Mouse (Mus musculus): ENCODE data around the gene Tmem178.
"Not testable (repeated sequence)": the region's sequence is repeated elsewhere in the genome, so short reads cannot be mapped to it uniquely, and the experiment has no call there.

Gene Tmem178

DNA sequence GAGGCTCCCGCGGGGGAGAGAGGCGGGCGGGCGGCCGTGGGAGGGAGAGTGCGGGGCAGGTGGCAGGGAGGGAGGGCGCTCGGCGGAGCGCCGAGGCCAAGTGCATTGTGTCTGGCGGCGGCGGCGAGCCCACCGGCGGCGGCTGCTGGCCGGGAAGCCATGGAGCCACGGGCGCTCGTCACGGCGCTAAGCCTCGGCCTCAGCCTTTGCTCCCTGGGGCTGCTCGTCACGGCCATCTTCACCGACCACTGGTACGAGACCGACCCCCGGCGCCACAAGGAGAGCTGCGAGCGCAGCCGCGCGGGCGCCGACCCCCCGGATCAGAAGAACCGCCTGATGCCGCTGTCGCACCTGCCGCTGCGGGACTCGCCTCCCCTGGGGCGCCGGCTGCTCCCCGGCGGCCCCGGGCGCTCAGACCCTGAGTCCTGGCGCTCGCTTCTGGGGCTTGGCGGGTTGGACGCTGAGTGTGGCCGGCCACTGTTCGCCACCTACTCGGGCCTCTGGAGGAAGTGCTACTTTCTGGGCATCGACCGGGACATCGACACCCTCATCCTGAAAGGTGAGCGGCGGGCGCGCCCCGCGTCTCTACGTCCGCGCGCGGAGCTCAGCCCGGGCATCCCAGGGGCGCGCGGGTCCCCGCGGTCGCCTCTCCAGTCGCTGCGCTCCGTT is at the start of gene Tmem178:
Gene Tmem178 (plus strand): TSS at position 103 of the 669 bp plus-strand sequence.
- no peak for DNase-seq

DNA sequence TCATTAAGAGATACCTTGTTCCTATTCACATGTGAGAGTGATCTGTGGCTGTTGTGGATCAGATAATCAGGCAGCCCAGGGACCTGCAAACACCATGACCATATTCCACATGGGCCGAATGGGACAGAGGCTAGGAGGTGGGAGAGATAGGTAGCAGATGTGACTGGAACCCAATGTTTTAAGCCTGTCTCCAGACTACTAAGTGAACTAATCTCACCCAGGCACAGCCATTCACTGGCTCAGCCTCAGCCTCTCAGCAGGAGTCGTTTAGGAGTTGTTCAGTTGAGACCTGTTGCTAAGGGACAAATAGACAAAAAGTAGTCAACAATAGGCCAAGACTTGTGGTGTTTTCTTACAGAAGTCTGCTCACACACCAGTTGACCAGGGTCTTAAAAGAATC is 48.0 kb upstream of the Tmem178 start:
- no peak for DNase-seq

DNA sequence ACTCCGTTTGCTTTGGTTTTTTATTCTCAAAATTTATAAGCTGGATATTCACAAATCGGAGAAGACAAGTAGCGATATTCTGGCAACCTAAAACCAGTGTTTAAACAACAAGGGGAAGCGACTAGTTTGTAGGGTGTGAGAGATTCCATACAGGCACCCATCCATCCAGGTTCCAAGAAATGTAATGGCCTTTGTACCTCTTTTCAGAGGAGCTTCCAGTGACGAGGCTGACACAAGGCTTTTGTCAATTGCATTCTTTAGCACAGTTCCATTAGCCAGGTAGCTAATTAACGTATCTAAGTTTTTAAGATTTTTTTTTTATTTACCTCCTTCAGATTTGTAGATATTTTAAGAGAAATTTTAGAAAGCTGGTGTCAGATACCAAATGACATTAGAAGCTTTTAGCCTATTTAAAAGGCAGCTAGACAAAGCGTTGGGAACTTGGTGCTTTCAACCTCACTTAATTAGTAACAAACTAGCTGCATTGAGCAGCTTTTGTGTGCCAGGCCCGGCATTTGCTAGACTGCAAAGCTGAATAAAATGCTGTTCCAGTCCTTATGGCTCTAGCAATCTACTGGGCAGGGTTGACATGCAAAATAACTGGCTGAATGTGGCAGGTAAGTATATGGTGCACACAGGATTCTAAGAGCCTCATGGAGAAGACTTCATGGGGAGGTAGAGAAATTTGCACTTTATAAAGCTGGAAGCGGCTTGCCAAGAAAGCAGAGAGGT is 46.6 kb upstream of the Tmem178 start:
- DNase-seq: no peak

- no peak for DNase-seq
These were observed 44.8 kb upstream of the Tmem178 start for GRCm38 (mm10) chr17:80899513-80900199.

DNA sequence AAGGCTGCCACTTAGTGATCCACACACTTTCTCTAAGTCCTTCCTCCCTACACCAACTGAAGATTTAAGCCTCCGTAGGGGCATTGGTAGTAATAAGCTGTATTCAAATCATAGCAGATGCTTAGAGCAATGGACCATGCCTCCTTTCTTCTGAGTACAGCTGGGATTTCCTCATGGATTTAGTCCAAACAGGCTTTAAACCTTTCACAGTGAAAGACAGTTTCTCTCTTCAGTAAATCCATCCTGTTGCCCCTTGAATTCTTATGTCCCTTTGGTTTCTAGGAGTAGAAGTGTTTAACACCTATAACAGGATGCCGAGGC is 44.3 kb upstream of the Tmem178 start:
- no peak for DNase-seq

GRCm38 (mm10) chr17:80901885-80902284 is 42.5 kb upstream of the Tmem178 start:
- DNase-seq: no peak

GRCm38 (mm10) chr17:80903121-80903875 is 41.1 kb upstream of the Tmem178 start:
- no peak for DNase-seq

DNA sequence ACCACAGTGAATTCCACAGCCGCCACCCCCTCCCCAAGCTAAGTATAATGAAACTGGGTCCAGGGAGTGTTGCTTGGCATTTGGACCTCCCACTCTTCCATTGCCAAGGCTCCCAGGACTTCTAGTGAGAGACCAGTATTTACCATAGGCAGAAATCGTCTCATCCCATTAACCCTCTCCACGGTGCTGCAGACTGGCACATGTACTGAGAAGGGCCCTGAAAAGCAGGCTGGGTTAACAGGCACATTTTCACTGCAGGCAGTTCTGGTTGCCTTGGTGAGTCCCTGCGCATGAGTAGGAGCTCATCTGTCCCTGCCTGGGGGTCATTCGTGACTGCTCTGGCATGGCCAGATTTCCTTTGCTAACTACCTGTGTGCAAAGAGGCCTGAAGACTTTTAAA is 40.4 kb upstream of the Tmem178 start:
- no peak for DNase-seq

DNA sequence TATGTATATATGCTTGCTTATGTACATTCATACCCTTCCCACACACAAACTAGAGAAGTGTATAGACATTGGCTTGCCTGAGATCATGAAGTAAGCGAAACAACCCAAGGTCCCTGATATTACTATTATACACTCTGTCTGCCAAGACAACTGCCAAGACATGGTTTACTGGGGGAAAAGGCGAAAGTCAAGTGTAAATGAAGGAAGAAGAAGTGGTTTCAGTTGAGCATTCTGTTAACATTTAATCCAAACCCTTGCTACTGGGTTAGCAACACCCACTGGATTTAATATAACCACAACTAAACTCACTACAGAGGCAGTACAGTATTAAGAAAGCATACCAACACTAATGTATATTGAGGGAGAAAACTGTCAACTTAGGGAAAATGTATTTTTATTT is 28.8 kb upstream of the Tmem178 start:
- no peak for DNase-seq

GRCm38 (mm10) chr17:80919261-80919660 is 25.2 kb upstream of the Tmem178 start:
- no peak for DNase-seq

DNA sequence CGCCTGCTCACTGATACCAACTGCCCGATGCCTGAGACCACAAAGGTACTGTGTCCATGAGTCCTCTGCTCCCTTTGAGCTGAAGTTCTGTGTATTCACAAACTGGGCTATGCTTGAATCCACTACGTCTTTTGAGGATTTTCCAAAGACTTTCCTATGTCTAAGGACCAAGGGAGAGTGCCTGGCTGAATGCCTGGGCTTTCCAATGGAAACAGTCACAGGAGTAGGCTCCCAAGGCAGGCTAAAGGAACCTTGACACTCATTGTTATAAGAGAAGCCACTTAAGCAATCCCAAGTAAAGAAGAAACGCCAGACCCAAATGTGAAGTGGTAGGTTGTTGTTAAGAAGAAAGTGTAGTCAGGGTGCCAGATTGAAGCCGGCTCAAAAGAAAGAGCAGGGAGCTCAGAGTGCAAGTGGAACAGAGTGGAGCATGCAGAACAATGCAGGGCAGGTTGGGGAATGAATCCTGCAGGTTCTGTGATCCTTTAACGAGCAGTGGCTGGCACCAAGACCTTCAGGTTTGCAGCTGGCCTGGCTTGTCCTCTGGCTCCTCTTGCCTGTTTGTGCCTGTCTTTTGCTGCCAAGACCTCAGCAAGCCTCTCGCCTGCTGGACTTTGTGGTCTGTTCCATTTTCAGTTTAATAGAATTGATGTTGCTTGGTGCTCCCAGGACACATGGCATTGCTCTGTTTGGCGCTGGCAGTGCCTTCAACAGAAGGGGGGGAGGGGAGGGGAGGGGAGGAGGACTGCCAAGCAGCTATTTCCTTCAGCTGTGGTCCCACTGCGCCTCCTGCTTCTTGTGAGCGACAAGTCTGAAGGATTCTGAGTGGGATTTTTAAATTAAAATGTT is 22.9 kb upstream of the Tmem178 start:
- DNase-seq: no peak

DNA sequence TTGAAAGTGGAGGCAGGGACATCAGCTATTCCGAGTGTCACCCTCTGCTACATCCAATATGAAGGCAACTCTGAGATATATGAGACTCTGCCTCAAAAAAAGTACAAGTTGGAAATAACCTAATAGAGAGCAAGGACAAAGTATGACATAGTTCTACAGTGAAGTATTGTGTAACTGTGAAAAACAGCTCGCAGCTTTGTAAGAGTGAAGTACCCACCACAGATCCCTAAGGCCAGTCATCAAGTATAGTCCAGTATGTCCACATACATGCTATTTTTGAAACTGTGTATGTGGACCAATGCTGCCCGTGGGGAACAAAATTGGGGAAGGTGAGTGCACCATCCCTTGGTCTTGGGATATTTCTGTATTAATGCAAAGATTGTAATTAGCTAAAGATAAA is 18.9 kb upstream of the Tmem178 start:
- no peak for DNase-seq

DNA sequence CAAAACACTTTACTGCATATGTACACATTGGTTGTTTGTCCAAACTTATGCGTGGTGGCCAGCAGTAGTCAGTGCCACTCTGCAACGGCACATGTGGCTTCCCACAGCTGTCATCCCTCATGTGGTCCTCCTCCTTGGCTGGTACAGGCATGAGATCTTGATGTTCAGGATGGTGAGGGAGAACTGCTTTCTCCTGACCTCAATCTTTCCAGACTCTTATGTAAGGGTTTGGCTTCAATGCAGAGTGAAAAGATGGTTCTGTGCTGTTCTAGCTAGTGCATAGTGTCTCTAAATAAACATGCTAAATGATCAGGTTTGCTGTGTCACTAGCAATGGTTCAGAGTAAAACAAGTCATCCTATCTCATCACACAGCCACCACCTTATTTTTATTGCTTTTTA is 17.3 kb upstream of the Tmem178 start:
- DNase-seq: no peak

DNA sequence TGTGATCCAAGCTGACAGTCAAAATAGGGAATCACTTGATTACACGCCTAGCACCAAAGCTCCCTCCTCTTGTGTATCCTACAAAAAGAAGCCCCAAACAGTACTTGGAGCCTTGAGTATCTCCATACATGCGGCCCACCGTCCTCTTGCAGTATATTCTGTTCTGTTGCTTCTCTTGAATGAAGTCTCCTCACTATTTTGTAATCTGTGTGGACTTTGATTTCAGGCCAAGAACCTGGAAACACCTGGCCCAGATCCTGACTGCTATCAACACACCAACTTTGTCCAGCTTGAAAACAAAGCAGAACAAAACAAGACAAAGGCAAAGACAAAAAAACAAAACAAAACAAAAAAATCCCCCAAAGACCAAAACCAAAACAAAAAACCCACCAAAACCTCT is 11.7 kb upstream of the Tmem178 start:
- no peak for DNase-seq

DNA sequence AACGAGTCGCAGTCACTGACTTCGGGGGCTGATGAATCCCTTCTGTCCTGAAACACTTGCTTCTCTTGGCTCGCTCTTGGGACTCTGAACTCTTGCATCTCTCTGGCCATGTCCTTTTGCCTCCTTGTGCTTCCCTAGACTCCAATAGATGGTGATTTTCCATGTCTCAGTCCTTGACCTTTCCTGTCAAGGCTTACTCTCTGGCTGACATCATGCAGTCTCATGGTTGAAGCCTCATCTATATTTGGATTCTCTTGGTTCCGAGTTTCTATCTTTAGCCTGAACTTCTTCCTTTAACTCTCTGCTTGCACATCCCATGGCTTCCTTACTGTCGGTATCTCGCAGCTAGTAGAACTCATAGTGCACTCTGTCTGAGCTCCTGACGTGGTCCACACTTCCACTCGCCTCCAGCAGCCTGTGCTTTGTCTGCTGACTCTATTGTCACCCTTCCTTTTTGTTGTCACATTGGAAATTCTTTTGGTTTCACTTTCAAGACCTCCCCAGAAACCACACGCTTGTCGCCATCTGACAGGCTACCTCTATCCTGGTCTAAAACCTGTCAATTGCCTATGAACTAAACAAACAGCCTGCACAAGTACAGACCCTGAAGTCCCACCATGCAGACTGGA is 10.9 kb upstream of the Tmem178 start:
- peak in 1 of 2 experiments; percentile 2 for DNase-seq

- no peak for DNase-seq
These were observed 8.5 kb upstream of the Tmem178 start for GRCm38 (mm10) chr17:80935807-80936519.

DNA sequence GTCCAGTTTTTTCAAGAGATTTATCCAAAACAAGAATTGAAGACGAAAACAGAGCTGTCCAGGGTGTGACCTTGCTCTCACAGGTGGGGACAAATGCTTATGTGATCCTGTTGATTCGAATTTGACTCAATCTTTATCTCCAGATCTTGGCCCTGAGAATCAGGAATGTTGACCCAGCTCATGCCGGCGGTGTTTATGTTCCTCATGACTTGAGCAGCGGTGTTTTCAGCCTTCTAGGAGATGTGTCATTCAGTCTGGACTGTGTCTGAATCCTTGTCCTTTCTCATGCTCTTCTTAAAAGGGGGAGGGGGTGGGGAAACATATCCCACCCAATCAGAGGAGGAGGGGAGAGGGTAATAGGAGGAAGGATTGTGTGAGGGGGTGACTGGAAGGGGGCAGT is 7.9 kb upstream of the Tmem178 start:
- DNase-seq: no peak

DNA sequence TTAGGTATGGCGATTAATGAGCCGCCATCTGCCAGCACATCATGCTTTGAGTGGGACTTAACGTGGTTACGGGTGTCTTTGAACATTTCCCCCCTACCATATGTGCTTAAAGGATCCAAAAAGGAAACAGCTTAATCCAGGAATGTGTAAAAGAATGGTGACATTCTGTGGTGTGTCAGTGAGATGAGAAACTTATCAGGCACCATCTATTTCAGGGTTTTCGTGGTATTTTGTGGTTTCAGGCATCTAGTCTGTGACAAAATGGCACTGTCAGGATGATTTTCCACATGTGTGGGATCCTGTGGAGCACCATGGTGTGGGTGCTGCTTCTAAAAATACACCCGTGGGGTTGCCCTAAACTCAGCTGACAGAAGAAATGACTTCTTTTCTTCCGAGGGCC is 4.6 kb upstream of the Tmem178 start:
- no peak for DNase-seq

DNA sequence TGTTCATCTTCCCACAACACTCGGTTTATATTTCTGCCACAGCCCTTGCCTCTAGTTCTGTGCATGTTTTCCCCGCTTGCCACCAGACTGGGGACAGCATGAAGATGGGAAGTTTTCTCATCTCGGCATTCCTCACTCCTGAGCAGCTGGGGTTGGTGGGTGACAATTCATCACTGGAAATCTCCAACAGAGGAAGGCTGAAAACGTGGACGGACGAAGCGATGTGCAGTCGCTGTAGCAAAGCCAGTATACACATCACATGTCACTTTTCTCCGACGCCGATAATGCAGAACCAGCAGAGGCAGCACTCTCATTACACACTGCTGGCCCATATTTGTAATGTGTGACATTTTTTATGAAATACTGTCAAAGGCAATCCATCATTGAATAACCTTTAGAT is 2.6 kb upstream of the Tmem178 start:
- DNase-seq: no peak

DNA sequence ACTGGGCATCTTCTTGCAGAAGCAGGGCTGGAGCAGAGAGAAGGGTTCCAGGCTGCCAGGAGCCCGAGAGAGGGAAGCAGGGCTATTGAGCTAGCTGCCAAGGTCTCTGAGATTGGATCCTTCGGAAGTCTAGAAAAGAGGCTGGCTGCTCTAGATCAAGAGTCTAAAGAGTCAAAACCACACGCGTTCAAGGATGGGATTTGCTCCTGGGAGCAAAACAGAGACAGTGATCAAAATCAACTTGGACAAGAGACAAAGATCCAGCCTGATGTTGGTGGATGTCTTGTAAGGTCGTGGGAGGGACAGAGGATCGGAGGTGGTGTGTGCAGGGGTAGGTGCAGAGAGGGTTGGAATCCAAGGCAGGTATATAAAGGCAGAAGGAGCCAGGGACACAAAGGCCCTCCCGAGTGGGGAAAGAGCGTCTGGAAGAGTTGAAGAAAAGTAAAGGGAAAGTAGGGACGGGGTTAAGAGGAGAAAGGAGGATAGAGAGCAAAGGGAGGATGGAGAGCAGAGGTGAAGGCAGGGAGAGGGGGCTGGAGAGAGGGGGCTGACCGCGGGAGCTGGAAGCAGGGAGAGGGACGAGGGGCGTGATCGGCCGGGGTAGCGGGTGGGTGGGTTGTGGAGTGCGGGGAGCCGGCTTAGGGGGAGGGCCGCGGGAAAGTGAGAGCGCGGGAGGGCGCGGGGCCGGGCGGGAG is 450 bp upstream of the Tmem178 start:
- DNase-seq: no peak

- not testable (repeated sequence) for DNase-seq
These were observed 1.1 kb downstream of the Tmem178 start for GRCm38 (mm10) chr17:80945510-80945909.

All from B cell, adult 2 months (primary cell).